Mouse (Mus musculus) forebrain, embryonic 15.5 days (tissue): ENCODE data around the gene Aif1l. TPM values are rescaled to one million over a fixed set of nuclear protein-coding genes. Genes with fewer than 3 reads are reported as not detected.
A peak's percentile ranks its signal among the peaks of the same experiment; 100 is the strongest.
"Not testable (repeated sequence)": the region's sequence is repeated elsewhere in the genome, so short reads cannot be mapped to it uniquely, and the experiment has no call there.

Experiments used
- ATAC-seq: fragments of 200-750 bp; cut with Nextera tagmentation; replicated peaks from 2 replicates; pipeline ENCODE4 v1.8.0; 2017; ENCODE audit warnings: mild to moderate bottlenecking, moderate TSS enrichment, moderate library complexity
- H3K27ac ChIP-seq: fragments of 300-500 bp; sonication (generic); replicated peaks from 2 replicates; pipeline ENCODE4 v1.5.1; 2015; ENCODE audit warnings: mild to moderate bottlenecking, inconsistent platforms
- H3K27me3 ChIP-seq: fragments of 300-500 bp; sonication (generic); 2 replicates; pipeline ENCODE4 v1.6.1; 2015; ENCODE audit warnings: inconsistent platforms
- H3K36me3 ChIP-seq: fragments of 300-500 bp; sonication (generic); 2 replicates; pipeline ENCODE4 v1.6.1; 2015; ENCODE audit warnings: mild to moderate bottlenecking, inconsistent platforms
- H3K4me1 ChIP-seq: fragments of 300-500 bp; sonication (generic); 2 replicates; pipeline ENCODE4 v1.6.1; 2015; ENCODE audit warnings: inconsistent platforms
- H3K4me2 ChIP-seq: fragments of 300-500 bp; sonication (generic); replicated peaks from 2 replicates; pipeline ENCODE4 v1.6.1; 2015; ENCODE audit warnings: mild to moderate bottlenecking, inconsistent platforms
- H3K4me3 ChIP-seq: fragments of 300-500 bp; sonication (generic); 2 replicates; pipeline ENCODE4 v1.5.1; 2015; ENCODE audit warnings: mild to moderate bottlenecking, inconsistent platforms
- H3K9ac ChIP-seq: fragments of 300-500 bp; sonication (generic); replicated peaks from 2 replicates; pipeline ENCODE4 v1.6.1; 2015; ENCODE audit warnings: mild to moderate bottlenecking, inconsistent platforms
- H3K9me3 ChIP-seq: fragments of 300-500 bp; sonication (generic); 2 replicates; pipeline ENCODE4 v1.6.1; 2016; ENCODE audit warnings: inconsistent platforms
- WGBS: fragments of 180-500 bp; shearing (Covaris S2); methylation state at CpG from one replicate; pipeline ENCODE4 v1.1.7; 2015; ENCODE audit warnings: mixed read lengths; 5-methylcytosine and 5-hydroxymethylcytosine counted together
- polyA plus RNA-seq: library from polyadenylated mRNA; unstranded; fragments of >200 nt; fragmentation: Nextera tagmentation; extraction: Ambion mirVana; gene quantifications from 2 replicates; pipeline ENCODE4 v1.2.1, GENCODE M21; 2015

The Aif1l gene
- 46.8 and 52.2 TPM in 2 replicates for polyA plus RNA-seq

- H3K9me3 ChIP-seq = no peaks in the 10 kb centered on the region
- H3K27me3 ChIP-seq = no peaks in the 10 kb centered on the region
- 0% methylated on average over 63 of the region's 66 CpGs for WGBS
- H3K4me1 ChIP-seq = peaks cover 29% of the 10 kb centered on the region
- H3K9ac ChIP-seq = peak within 1 kb of the TSS; percentile 77
- H3K4me3 ChIP-seq = peak within 1 kb of the TSS; percentile 86
- H3K4me2 ChIP-seq = peak within 1 kb of the TSS; percentile 97
- H3K36me3 ChIP-seq = no peaks in the 10 kb centered on the region
- peak; percentile 74 for ATAC-seq
- 0 out of 2 replicates have a peak within 1 kb of the TSS, but pooled peaks have one; percentile 8 for H3K27ac ChIP-seq
Observed at GRCm38 (mm10) chr2:31950058-31950871, at the start of gene Aif1l. Gene Aif1l (plus strand): TSS chr2:31950139.

DNA sequence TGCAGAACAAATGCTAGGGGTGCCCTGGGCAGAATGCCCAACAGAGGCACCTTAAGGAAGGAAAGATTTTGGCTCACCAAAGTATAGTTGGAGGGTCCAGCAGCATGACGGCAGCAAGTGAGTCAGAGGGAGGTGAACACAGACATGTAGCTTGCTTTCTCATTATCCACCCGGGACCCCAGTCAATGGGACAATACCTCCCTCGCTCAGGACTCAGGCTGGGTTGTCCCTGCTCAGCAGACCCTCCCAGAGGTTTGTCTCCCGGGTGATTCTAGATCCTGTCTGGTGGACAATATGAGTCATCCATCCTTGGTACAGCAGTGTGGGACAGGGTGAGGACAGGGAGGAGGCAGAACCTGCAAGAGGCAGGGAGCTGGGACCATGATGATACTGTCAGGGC lies 49.0 kb upstream of the Aif1l start:
- 60% methylated on average over 4 of the region's 4 CpGs for WGBS
- Histone ChIP-seq H3K4me3 (no peak overlapping the region), H3K36me3 (no peaks in the 10 kb centered on the region), H3K27me3 (no peaks in the 10 kb centered on the region), H3K9ac (no peak overlapping the region), H3K4me2 (no peak overlapping the region), H3K9me3 (no peaks in the 10 kb centered on the region), H3K27ac (no peak overlapping the region), H3K4me1 (peaks cover 5% of the 10 kb centered on the region; the same call in 1 of the 2 replicates)
- ATAC-seq = no peak

DNA sequence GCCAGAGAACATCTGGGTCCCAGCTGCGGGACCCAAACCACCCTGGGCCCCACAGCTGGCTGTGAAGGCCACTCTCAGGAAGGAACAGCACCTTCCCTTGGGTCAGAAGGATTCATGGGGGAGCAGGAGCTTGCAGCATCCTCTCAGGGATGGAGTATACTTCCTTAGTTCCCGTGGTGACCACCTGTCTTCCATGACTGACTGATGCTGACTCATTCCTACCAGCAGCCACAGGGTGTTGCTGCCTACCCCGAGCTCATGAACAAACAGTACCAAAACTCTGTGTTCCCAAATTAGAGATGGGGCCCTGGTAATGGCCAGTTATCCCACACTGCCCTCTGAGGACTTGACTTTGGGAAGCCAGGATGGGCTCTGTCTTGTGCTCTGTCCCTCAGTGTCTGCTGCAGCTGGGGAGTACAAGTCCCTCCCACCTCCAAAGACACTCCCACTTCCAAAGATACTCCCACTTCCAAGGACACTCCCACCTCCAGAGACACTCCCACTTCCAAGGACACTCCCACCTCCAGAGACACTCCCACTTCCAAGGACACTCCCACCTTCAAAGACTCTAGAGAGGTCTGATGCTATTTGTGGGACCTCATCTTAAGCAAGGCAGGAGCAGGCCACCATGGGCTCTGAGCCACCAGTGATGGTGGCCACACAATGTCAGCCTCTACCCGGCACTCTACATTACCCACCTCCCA lies 48.1 kb upstream of the Aif1l start:
- H3K4me3 ChIP-seq = no peak overlapping the region
- no peak for ATAC-seq
- no peaks in the 10 kb centered on the region for H3K27me3 ChIP-seq
- 71% methylated on average over 4 of the region's 4 CpGs for WGBS
- no peak overlapping the region for H3K27ac ChIP-seq
- no peaks in the 10 kb centered on the region for H3K9me3 ChIP-seq
- H3K36me3 ChIP-seq = no peaks in the 10 kb centered on the region
- no peak overlapping the region for H3K4me2 ChIP-seq
- no peak overlapping the region for H3K9ac ChIP-seq
- peaks cover 5% of the 10 kb centered on the region; the same call in 1 of the 2 replicates for H3K4me1 ChIP-seq

DNA sequence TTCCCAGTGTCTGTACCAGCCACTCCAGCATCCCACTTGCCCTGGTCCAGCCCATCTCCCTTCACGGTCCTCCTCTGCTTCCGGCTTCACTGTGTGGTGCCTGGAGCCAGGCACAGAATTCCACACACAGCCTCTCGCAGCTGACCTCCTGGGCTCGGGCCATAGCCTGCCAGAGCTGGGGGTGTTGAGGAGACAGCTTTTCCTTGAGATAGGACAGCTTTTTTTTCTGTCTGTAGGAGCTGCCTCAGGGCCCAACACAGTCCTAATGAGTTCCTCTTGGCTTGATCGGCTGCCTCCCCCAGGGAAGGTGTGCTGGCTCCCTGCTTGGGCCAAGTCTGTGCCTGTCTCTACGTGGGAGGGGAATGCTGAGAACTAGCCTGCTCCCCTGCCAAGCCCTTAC lies 45.9 kb upstream of the Aif1l start:
- no peak for ATAC-seq
- 22% methylated on average over 6 of the region's 6 CpGs for WGBS
- Histone ChIP-seq H3K9me3 (no peaks in the 10 kb centered on the region), H3K9ac (no peak overlapping the region), H3K27me3 (no peaks in the 10 kb centered on the region), H3K27ac (no peak overlapping the region), H3K4me1 (peaks cover 5% of the 10 kb centered on the region; the same call in 1 of the 2 replicates), H3K4me2 (no peak overlapping the region), H3K4me3 (no peak overlapping the region), H3K36me3 (no peaks in the 10 kb centered on the region)

- Histone ChIP-seq H3K4me2 (no peak overlapping the region), H3K36me3 (no peaks in the 10 kb centered on the region), H3K4me3 (no peak overlapping the region), H3K9ac (no peak overlapping the region), H3K9me3 (no peaks in the 10 kb centered on the region), H3K27me3 (no peaks in the 10 kb centered on the region), H3K4me1 (peaks cover 2% of the 10 kb centered on the region; the same call in 1 of the 2 replicates), H3K27ac (no peak overlapping the region)
- ATAC-seq = no peak
- WGBS = 10% methylated on average over 8 of the region's 8 CpGs
Observed at GRCm38 (mm10) chr2:31904622-31905021, 45.3 kb upstream of the Aif1l start.

- Histone ChIP-seq H3K4me1 (no peaks in the 10 kb centered on the region), H3K4me3 (no peak overlapping the region), H3K9me3 (no peaks in the 10 kb centered on the region), H3K27ac (no peak overlapping the region), H3K27me3 (no peaks in the 10 kb centered on the region), H3K36me3 (no peaks in the 10 kb centered on the region), H3K4me2 (no peak overlapping the region), H3K9ac (no peak overlapping the region)
- 42% methylated on average over 9 of the region's 9 CpGs for WGBS
- no peak for ATAC-seq
Observed at GRCm38 (mm10) chr2:31905682-31906081, 44.3 kb upstream of the Aif1l start.

- Histone ChIP-seq H3K4me3 (no peak overlapping the region), H3K27ac (no peak overlapping the region), H3K9me3 (no peaks in the 10 kb centered on the region), H3K27me3 (no peaks in the 10 kb centered on the region), H3K9ac (no peak overlapping the region), H3K4me1 (no peaks in the 10 kb centered on the region), H3K4me2 (no peak overlapping the region), H3K36me3 (no peaks in the 10 kb centered on the region)
- 68% methylated on average over 9 of the region's 9 CpGs for WGBS
- ATAC-seq = no peak
Observed at GRCm38 (mm10) chr2:31906407-31906806, 43.5 kb upstream of the Aif1l start.

GRCm38 (mm10) chr2:31912575-31912974 lies 37.4 kb upstream of the Aif1l start:
- H3K4me3 ChIP-seq = no peak overlapping the region
- H3K4me2 ChIP-seq = no peak overlapping the region
- no peaks in the 10 kb centered on the region for H3K27me3 ChIP-seq
- 75% methylated on average over 4 of the region's 4 CpGs for WGBS
- no peak overlapping the region for H3K27ac ChIP-seq
- no peak overlapping the region for H3K9ac ChIP-seq
- H3K36me3 ChIP-seq = no peaks in the 10 kb centered on the region
- no peak for ATAC-seq
- no peaks in the 10 kb centered on the region for H3K9me3 ChIP-seq
- H3K4me1 ChIP-seq = no peaks in the 10 kb centered on the region

GRCm38 (mm10) chr2:31914213-31914612 lies 35.7 kb upstream of the Aif1l start:
- ATAC-seq, H3K36me3 ChIP-seq, H3K4me3 ChIP-seq, H3K9me3 ChIP-seq, H3K4me2 ChIP-seq, H3K27me3 ChIP-seq, H3K9ac ChIP-seq, H3K27ac ChIP-seq, H3K4me1 ChIP-seq: not testable (repeated sequence)

DNA sequence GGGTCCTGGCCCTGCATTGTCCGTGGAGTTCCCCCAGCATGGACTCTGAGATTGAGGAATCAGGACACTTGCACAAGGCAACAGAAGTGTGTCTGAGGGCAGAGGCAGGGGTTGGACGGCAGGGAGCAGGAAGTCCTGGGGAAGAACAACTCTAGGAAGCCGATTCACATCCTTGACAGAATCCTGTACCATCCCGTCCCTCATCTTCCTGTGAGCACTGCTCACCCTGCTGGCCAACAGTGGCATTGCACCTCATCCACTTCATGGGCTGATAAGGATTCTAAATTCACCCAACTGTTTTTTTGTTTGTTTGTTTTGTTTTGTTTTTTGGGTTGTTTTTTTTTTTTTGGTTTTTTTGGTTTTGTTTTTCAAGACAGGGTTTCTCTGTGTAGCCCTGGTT lies 34.8 kb upstream of the Aif1l start:
- Histone ChIP-seq H3K9ac (no peak overlapping the region), H3K9me3 (no peaks in the 10 kb centered on the region), H3K4me3 (no peak overlapping the region), H3K4me2 (no peak overlapping the region), H3K36me3 (no peaks in the 10 kb centered on the region), H3K27me3 (no peaks in the 10 kb centered on the region), H3K27ac (no peak overlapping the region), H3K4me1 (no peaks in the 10 kb centered on the region)
- WGBS = 21% methylated on average over 4 of the region's 4 CpGs
- no peak for ATAC-seq

DNA sequence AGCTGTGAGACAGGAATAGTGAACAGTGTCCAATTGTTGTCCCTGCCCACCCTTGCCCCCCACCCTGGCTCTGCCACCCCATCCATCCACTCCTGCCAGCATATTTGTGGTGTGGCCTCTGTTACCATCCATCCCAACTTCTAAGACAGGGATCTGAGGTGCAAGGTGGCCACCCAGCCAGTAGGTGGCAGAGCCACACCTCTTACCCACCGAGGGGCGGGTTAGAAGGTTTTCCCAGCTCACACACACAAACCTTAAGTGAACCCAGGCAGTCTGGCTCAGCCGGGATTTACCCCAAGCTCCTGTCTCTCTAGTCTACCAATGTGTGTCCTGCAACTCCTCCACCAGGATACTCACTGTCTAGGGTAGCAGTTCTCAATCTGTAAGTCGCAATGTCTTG lies 32.3 kb upstream of the Aif1l start:
- no peak overlapping the region for H3K27ac ChIP-seq
- H3K4me1 ChIP-seq = no peaks in the 10 kb centered on the region
- WGBS = 26% methylated on average over 4 of the region's 4 CpGs
- H3K9ac ChIP-seq = no peak overlapping the region
- H3K4me2 ChIP-seq = no peak overlapping the region
- no peaks in the 10 kb centered on the region for H3K27me3 ChIP-seq
- ATAC-seq = no peak
- H3K36me3 ChIP-seq = no peaks in the 10 kb centered on the region
- H3K9me3 ChIP-seq = no peaks in the 10 kb centered on the region
- no peak overlapping the region for H3K4me3 ChIP-seq

- H3K4me1 ChIP-seq = no peaks in the 10 kb centered on the region
- 80% methylated on average over 4 of the region's 4 CpGs for WGBS
- no peak for ATAC-seq
Observed at GRCm38 (mm10) chr2:31923645-31924044, 26.3 kb upstream of the Aif1l start.

More at GRCm38 (mm10) chr2:31923645-31924044, 26.3 kb upstream of the Aif1l start:
- Histone ChIP-seq H3K9ac (no peak overlapping the region), H3K27me3 (no peaks in the 10 kb centered on the region), H3K27ac (no peak overlapping the region), H3K4me2 (no peak overlapping the region), H3K36me3 (no peaks in the 10 kb centered on the region), H3K9me3 (no peaks in the 10 kb centered on the region), H3K4me3 (no peak overlapping the region)
